ENCODE assay signal across 1 mouse cellular context in genomic region chr11:75630645-75631229, GRCm38 (mm10).
TF ChIP-seq lines count a peak whose summit lies in the region.

Gene Inpp5k (plus strand): TSS chr11:75630988.

TF ChIP-seq in MEL, 35 proteins besides CTCF, POLR2A, EP300 and RAD21 (continued from another document):
- peak; percentile 76; the same call in 1 of the 2 replicates for TF ChIP-seq MYC (IDR thresholded peaks at IDR 0.05; ENCODE audit: low read depth, low read length)
- TF ChIP-seq MEF2A (IDR thresholded peaks at IDR 0.05; ENCODE audit: extremely low read depth, insufficient replicate concordance, low read depth, low read length, poor library complexity, severe bottlenecking): no peak
- TF ChIP-seq MAZ (IDR thresholded peaks at IDR 0.05; ENCODE audit: low read depth, low read length): peak; percentile 68
- TF ChIP-seq POLR2AphosphoS2 (IDR thresholded peaks at IDR 0.05; ENCODE audit: low read length): peak; percentile 99
- 0 out of 2 replicates have a peak, but pooled peaks have one; percentile 1 for TF ChIP-seq SMC3 (IDR thresholded peaks at IDR 0.05; ENCODE audit: low read depth, low read length)
- no peak for TF ChIP-seq JUND (IDR thresholded peaks at IDR 0.05; ENCODE audit: low read depth, low read length)
TF ChIP-seq in MEL: peak in this region for 18.
